Mouse (Mus musculus): ENCODE results near the gene Gng8.

The Gng8 gene

DNA sequence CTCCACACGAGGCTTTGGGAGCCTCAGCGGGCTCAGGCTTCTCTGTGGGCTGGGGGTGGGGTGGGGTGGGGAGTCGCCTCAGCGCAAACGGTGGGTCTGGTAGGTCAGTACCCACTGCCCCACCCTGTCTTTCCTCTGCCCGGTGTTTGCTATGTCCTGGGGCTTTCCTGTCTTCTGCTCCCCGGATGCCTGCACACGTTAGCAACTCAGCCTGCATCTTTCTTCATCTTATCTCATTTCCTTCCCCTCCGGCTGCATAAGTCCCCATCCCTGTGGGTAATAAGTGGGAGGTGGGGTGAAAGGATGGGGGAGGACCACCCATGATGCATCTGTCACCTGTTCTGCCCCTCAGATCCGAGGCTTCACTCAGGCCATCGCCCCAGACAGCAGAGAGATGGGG lies 16.8 kb downstream of the Gng8 start:
- in situ Hi-C loops (cut with MboI): no loop called here

DNA sequence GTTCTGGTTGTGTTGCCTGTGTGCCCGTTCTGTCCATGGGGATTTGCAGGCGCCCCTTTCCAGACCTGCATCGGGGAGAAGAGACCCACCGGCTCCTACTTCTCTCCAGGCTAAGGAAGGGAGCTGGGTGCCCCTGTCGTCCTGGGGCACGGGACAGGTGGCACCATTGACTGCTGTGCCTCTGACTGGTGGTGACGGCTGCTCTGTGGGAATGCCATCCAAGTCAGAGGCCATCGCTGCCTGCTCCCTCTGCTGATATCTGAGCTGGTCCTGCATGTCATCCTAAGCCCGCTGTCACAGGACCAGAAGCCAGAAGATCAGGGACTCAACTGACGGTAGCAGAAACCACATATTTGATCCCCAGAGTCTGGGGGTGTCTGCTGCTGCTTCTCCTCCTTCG lies 17.3 kb downstream of the Gng8 start:
- in situ Hi-C loops (cut with MboI): no loop called here

DNA sequence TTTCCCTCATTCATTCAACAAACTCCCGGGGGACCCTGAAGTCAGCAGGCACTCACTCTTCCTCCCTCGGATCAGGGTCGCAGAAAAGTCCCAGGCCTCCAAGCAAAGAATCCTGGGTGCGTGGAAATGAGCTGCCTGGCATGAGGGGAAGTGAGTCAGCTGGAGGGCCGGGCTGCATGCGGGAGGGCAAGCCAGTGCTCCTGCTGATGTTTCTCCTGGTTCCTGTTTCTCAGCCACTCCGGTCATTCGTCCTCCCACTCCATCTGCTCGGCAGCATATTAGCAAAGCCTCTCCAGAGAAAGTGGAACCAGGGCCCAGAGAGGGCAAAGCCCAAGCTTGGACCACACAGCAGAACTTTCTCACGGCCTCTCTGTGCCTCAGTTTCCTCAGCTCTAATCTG lies 18.3 kb downstream of the Gng8 start:
- in situ Hi-C loops (cut with MboI): no loop called here

DNA sequence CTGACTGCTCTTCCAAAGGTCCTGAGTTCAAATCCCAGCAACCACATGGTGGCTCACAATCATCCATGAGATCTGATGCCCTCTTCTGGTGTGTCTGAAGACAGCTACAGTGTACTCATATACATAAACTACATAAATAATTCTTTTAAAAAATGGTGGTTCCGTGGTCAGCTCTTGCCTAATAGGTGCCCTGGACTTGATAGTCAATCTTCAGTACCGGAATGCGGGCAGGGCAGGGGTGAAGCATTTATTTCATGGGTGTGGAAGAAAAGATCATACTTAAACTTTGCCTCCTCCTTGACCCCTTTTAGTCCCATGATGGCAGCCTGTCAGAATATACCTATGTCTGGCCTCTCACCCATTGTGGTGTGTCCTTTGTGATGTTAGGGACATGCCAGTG lies 20.3 kb downstream of the Gng8 start:
- in situ Hi-C loops (cut with MboI): no loop called here

DNA sequence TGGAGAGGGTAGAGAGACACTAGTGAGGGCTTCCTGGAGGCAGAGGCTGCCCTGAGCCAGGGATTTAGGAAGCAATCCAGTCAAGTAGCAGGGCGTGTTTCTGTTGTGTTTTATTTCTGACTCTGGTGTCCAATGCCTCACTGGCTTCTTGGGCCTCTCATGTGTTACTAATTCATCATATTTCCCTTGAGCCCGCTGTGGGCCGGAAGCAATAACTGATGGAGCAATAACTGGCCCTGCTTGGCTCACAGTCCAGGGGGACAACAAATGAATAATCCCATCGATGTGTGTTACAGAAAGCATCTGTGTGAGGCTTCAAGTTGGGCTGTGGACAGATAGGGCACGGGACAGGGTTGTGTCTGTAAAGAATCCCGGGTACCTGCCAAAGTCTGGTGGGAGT lies 20.8 kb downstream of the Gng8 start:
- in situ Hi-C loops (cut with MboI): no loop called here

DNA sequence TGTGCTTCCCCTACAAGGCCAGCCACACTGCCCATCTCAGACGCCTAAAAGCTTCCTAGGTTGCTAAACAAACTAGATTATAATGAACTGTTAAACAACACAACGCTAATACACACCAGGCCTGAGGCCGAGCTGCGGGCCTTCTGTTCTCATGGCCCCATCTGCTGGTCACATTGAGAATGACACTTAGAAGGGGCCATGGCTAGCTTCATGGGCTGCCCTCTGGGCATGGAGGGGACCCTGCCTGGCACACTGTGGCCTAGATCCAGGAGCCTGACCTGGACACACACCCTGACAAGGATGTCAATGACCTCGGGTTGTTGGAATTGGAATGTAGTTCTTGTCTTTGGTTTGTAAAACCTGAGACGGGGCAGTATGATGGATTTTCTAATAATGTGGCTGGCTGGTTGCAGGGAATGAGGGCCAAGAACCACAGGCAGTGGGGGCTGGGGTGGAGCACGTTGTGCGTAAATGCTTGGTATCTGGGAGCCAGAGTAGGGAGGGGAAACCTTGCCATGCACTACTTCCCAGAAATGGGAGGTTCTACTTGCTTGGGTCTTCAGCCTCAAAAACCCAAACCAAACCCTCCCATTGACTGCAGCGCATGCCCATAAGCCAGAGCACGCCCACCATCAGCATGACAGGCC lies 22.3 kb downstream of the Gng8 start:
- in situ Hi-C loops (cut with MboI): no loop called here

DNA sequence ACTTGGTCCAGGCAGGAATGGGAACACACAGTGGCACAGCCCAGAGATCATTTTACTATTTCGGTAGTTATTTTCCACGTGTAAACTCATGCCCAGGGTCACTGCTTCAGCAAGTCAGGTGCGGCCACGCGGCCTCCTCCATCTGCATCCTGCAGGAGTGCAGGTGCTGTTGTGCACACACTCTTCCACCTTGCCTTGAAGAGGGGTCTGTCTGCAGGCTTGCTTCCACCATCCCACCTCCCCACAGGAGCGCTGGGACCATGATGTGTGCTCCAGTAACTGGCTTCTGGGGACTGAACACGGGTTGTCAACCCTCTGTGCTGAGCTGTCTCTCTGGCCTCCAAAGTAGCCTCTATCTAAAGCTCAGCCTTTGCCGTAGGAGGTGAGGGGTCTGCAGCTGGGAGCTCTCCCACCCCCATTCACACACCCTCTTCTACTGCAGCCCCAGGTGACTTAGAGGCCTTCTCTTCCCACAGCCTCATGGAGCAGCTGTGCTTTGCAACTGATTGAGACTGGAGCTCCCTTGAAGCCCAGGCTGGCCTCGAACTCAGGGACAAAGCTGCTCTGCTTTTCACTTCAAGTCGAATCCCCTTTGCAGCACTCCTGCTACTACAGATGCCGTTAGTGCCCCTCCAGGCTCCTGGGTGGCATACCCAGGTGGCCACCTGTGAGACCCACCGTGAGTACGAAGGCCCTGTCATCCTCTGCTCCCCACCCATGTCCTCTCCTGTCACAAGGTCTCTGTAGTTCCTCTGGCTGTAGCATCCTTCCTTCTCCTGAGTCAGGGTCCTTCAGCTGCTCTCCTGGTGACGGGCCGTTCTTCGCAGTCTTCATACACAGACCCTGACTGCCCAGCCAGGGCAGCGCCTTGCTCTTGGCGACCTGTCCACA lies 23.1 kb downstream of the Gng8 start:
- in situ Hi-C loops (cut with MboI): no loop called here

DNA sequence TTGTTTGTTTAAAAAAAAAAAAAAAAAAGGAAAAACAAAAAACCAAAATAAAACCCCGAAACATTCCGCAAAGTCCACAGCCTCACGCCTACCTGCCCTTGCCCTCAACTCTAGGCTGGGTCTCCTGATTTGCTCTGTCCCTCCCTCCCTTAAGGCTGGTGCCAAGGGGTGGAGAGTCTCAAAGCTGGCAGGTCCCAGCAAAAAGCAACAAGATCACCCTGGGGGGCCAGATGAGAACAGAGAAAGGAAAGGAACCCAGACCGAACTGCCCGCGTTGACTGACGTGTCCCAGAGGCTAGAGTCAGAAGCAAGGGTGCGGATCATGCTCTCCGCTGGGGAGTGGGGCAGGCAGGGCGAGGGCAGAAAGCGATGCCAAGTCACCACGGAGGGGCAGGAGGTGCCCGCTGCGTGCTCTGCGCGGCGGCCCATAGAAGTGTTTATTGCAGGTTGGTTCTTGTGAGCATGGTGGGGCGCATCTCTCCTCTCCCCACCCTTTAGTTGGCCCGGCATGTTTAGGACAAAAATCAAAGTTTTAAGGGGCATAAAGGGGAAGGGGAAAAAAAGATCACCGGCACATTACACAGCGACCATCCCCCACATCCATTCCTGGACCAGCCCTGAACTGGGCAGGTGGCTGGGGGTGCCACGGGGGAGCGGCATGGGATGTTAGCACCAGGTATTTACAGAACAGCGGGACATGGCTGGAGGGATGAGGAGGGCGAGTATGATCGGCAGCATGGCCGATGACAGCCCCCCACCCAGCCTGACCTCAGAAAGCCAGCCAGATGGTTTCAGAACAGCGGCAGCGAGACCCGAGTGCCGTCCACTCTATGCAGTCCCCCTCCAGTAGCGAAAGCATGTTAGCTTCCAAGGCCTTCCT lies 24.1 kb downstream of the Gng8 start:
- in situ Hi-C loops (cut with MboI): no loop called here

DNA sequence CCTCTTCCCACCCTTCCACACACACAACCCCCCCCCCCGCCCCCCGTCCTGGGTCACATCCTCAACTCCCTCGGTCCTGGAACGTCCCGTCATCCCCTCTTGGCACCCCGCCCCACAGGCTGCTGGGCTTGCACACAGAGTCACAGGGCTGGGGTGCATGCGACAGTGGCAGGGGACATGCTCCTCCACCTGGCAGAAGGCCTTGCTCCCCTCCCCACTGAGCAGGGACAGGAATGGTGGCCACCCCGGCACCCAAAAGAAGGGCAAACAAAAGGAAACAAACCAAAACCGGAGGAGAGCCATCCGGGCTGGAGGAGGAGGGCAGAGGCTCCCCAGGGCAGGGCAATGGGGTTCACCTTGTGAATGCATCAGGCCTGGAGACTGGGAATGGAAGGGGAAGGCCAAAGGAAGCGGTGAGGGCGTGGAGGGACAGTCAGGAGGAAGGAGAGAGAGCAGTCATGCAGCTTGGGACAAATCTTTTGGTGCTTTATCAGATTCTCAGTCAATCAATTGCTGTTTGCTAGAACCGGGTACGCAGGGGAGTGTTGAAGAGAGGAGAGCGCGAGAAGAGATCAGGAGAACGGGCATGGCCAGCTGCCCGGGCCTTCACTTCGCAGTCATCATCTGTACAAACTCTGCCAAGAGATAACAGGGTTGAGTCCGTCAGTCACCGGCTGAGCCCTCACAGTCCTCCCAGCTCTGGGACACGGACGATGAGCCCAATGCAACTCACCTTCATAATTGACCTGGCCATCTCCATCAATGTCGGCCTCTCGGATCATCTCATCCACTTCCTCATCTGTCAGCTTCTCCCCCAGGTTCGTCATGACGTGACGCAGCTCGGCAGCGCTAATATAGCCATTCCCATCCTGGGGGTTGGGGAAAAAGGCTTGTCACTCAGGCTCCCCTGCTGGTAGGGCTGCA lies 25.0 kb downstream of the Gng8 start:
- in situ Hi-C loops (cut with MboI): no loop called here

DNA sequence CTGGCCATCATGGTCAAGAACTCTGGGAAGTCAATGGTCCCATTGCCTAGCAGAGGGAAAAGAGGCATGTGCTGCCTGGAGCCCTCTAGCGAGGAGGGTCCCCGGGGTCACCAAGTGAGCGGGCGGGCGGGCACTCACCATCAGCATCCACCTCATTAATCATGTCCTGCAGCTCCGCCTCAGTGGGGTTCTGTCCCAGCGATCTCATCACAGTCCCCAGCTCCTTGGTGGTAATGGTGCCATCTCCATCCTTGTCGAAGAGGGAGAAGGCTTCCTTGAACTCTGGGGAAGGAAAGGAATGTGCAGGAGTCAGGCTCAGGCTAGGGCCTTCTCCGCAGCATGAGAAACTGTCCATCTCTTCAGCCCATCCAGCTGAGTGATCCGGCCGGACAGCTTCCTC lies 25.9 kb downstream of the Gng8 start:
- in situ Hi-C loops (cut with MboI): no loop called here

DNA sequence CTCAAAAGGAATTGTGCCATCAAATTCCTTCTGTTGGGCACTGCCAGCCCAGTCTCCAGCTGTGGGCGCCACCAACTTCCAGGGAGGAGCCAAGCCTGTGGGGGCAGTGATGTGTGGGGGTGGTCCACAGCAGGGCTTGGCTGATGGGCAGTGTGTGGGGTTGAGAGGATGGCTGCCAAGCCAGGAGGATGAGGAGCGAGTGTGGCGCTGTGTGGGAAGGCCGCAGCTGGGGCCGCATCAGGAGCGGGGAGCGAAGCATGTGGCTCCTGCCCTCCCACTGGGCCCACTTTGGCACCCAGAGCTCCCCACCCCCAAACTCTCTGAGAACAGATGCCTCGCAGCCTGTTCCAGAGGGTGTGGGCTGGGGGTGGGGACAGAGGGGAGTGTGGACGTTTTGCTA lies 26.4 kb downstream of the Gng8 start:
- in situ Hi-C loops (cut with MboI): no loop called here

DNA sequence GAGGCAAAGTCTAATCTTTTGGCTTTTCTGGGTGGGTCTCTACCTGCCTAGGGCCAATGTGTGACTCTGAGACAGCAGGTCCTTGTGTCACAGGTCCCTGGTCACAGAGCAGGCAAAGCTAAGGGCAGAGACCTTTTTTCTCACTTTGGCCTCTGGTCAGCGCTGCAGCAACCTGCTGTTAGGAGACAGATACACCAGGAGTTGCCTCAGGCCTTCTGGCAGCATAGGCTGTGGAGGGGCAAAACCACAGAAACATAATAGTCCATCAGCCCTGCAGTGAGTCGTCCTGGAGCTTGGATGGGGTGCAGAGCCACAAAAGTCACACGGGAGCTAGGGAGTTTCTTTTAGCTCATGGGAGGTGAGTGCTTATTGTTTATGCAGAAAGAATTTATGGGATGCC lies 27.1 kb downstream of the Gng8 start:
- in situ Hi-C loops (cut with MboI): no loop called here

DNA sequence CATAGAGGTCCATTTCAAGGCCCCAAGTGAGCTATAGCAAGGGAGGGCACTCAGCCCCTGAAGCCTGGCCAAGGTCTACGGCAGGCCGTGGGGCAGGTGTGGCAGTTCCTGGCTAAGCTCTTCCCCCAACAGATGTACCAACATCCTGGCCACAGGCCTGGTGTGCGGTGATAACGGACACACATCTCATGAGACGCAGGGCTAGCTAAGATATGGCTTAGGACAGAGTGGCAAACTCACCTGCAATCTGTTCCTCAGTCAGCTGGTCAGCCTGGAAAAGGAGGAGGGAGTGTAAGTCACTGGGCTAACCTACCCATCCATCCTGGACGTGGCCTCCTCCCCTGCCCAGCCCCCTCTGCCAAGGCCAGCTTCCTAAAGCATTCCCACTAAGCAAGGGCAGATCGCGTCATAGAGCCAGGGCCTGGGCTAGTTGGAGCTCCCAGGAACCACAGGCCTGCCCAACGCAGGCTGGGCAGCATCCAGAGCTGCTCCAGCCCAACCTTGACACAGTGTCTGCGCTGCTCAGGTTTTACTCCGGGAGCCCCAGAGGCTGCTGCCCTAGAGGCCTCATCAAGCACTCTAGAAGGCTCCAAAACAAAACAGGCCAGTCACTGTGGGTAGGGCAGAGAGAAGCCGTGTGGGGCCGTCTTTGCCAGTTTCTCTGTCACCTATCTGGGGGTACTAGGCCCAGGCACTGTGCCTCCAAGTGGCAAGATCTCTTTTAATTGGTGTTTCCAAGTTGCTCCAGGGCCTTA lies 28.0 kb downstream of the Gng8 start:
- in situ Hi-C loops (cut with MboI): no loop called here

DNA sequence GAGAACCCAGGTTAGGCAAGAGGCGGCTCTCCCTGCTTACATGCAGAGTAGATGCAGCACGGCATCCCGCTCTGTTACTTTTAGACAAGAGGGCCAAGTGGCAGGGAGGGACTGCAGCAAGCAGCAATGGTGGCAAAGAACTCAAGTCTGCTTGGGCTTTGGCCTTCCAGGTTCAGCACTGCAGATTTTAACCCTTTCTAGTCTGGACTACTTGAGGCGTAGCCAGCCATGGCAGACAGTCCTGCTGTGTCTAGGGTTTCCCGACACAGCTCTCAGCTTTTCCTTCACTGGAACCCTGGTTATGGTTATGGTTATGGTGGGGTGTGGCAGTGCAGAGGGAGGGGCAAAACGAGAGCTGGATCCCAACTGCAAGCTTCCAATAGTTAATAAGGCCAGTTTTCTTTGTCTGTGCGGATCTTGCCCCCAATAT lies 28.6 kb downstream of the Gng8 start:
- in situ Hi-C loops (cut with MboI): no loop called here

DNA sequence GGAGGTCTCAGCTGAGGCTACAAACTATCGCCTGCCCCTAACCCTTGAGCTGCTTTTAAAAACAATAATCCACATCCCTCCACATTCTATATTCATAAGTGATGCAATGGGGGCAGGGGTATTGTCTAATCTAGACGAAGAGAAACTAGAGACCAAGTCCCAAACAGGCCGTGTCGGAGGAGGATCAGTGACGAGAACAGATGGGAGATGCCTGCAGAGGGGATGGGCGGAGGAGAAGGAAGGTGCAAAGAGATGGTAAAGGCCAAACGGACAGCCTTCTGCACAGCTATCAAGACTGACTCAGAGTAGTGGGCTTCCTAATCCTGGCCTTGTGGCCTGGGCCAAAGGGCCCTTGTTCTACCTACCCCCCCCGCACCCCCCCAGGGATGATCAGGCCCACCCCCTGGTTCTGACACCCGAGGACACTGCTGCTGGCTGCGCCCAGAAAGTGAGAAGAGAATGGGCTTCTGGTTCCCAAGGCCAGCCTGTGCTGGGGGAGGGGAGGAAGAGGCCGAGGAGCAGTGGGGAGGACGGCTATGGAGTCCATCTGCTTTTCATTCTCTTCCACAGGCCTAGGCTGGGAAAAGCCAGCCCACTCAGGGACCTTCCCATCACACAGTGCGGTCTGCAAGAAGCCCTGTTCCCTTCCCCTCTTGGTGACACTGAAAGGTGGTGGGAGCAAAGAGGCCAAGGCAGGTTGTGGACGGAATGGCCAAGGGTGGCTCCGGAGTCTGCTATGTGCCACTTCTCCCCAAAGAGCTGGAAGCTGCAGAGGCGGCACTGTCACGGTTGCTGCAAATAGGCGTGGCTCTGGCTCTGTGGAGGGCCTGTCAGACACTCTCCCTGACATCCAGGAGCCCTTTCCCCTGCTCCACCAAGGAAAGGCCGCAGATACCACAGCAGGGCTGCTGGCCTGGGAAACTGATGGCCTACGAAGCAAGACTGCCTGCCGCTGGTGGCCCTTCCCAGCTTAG lies 29.5 kb downstream of the Gng8 start:
- in situ Hi-C loops (cut with MboI): no loop called here

DNA sequence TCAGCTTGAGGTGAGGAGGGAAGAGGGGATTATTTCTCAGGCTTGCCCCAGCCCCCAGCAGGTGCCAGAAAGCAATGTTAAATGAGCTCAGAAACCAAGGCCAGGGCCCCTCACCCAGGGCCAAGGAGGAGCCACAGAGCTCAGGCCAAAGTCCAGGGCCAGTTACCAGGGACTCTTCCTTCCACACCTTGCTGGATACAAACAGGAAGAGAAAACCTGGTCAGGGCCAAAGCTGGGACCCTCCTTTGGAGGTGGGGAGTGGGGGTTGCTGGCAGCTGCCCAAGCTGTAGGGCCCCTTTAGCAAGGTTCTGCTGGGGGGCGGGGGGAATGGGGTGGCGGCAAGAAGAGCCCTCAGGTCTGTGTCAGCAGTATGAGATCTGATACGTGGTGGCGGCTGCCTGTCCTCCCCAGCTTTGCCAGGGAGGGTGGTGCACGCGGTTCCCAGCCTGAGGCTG lies 30.3 kb downstream of the Gng8 start:
- in situ Hi-C loops (cut with MboI): no loop called here

DNA sequence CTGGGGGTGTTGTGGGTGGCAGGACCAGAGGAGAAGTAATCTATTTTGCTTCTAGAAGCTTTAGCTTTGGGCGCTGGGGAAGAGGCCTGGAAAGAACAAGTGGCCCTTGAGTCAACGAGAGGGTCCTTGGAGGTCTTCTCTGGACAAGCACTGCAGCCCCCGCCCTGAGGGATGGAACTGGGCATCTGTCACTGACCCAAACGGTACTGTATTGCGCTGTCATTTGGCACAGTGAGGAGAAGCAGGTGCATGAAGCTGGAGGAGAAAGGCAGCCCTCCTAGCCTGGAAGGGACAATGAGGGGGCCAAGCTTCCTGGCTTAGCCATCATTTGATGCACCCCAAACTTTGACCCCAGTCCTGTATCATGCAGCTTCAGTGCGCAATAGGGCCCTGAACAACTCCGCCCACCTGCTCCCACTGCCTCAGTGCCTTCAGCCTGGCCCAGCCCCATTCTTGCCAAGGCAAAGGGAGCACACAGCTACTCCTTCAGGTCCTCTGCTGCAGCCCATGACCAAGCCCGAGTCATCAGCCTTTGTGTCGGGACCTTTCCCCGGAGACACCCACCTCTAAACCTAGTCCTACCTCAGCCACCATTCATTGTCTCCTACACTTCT lies 30.9 kb downstream of the Gng8 start:
- in situ Hi-C loops (cut with MboI): no loop called here

DNA sequence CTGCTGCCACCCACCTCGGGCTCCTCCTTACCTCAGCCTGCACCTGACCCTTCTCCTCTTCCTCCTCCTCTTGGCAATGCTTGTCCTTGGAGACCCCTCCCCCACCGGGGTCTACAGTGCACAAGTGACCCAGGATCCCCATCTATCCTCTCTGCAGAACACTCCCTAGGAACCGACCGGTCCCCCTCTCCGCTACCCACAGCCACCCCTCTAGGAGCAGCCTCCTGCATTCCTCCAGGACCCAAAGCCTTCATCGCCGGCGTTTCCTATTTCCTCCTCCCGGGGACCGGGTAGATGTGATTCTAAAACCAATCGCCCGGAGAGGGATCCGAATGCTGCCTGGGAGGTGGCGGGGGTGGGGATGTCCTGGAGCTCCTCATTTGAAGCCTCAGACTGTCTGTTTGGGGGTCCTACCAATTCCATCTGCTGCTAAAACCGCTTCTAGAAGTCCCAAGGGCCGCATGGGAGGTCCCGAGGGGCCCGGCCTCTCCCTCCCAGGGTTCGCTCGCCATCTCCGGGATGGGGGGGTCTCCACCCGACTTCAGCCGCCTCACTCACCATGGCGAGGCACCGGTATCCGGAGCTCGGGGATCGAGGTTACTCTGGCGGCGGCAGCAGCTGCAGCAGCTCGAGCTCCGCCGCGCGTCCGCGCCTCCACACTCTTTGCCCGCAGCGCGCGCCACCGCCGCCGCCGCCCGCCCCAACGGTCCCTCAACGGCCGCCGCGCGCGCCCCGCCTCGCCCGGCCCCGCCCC lies 31.9 kb downstream of the Gng8 start:
- in situ Hi-C loops (cut with MboI): no loop called here

Measured in mature B cell (primary cell).